Mouse (Mus musculus): ENCODE results near the gene Taz.
A peak's percentile ranks its signal among the peaks of the same experiment; 100 is the strongest.

The Taz gene

DNA sequence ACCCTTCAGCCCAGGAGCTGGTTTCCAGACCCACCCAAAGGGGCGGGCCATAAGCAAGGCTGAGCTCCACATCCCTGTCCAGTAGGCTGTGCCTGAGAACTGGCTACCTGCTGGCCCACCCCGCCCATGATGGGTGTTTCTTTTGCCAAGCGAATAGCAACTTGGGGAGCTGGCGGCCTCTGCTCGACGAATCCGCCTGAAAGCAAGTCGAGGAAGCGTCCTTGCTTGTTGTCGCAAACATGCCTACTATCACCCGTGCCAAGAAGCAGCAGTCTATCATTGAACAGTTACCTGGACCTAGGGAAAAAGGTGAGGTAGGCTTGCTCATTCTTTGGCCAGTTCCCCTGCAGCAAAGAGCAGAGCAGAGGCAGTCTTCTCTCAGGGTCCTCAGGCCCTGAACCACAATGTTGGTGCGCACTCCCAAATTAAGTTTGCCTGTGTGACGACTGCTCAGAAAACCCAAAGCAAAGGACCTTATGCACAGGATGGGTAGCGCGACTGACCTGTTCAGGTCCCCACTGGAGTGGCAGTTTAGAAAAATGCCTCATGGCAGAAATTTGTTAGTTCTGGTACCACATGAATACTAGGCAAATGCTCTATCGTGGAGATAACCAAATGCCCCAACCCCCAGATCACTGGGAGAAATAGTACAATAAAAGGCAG lies at the start of gene Taz, which contains the start of gene Dnase1l1:
Gene Taz (plus strand): TSS at position 181 of the 663 bp plus-strand sequence.
Gene Dnase1l1 (minus strand): TSS at position 606 of the 663 bp plus-strand sequence.
- DNase-seq (ENCODE audit: inconsistent age in 2 of 2, low spot score in 1 of 2) = peak; percentile 88 to 93

DNA sequence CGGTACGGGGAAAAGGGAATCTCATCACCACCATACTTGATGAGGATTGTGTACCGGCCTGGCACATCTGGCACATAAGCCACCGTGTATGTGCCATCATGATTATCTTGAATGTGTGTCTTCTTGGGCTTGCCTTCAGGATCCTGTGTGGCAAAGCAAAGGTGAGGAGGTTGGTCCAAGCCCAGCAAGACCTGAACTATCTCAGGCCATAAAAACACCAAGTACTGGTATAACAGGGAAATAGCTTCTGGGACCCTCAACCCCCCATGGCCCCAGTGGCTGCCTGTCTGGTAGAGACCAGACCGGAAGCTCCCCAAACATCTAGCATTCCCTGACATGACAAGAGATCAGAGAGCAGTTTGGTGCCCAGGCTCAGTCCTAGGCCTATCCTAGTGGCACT lies 48.5 kb upstream of the Taz start:
- no peak for DNase-seq (ENCODE audit: inconsistent age in 2 of 2, low spot score in 1 of 2)

- no peak for DNase-seq (ENCODE audit: inconsistent age in 2 of 2, low spot score in 1 of 2)
Observed at GRCm38 (mm10) chrX:74240332-74240731, 41.4 kb upstream of the Taz start.

- no peak for DNase-seq (ENCODE audit: inconsistent age in 2 of 2, low spot score in 1 of 2)
Observed at GRCm38 (mm10) chrX:74243396-74243795, 38.3 kb upstream of the Taz start.

DNA sequence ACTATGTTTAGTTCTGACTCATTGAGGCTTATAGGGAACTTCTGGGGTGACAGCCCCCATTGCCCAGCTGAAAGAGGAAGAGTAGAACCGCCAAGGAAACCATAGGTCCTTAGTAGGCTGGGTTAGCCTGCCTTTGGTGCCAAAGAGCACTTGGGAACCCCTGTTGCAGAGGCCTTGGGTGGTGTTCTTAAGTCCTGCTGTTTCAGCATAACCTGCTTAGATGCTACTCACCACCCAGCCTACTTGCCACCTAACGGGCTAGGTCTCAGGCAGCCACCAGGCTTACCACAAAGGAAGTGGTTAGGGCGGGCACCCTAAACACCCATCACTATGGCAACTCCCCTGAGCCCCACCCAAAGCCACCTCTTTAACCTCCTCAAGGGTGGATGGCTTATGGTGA lies 37.9 kb upstream of the Taz start:
- DNase-seq (ENCODE audit: inconsistent age in 2 of 2, low spot score in 1 of 2) = peak; percentile 13 to 46

DNA sequence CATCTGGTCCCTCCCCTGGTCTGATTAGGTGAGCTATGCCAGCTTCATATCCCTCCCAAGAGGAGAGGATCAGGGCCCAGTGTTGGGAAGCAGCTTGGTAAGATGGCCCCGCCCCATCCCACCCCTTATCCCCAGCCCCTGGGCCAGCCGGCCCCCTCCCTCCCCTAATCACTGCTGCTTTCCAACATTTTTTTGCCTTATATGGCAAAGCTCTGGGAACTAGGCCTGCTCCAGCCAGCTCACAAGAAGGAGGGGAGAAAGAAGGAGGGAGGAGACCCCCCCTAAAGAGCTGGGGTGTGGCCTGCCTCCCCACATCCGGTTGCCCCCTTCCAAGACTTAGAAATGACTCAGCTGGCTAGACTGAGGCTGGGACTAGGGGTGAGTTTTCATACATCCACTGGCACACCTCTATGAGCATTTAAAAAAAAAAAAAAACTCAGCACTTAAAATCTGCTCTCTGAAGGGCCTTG lies 37.1 kb upstream of the Taz start:
- DNase-seq (ENCODE audit: inconsistent age in 2 of 2, low spot score in 1 of 2) = peak; percentile 64 to 67

DNA sequence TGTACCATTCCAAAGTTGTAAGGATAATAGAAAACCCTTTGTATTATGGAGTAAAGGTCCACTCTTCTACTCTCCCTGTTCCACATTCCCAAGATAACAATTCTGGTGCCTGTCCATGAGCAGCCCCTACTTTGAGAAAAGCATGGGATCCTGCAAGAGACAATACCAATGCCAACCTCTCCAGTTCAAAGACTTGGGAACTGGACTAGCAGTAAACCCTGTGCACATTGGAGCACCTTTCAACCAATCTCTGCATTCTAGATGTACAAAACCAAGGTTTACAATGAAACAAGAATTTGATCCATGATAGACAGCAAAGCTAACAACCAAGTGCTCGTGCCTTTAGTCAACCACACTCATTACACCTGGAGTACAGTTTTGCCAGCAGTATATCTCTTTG lies 36.6 kb upstream of the Taz start:
- DNase-seq (ENCODE audit: inconsistent age in 2 of 2, low spot score in 1 of 2) = no peak

DNA sequence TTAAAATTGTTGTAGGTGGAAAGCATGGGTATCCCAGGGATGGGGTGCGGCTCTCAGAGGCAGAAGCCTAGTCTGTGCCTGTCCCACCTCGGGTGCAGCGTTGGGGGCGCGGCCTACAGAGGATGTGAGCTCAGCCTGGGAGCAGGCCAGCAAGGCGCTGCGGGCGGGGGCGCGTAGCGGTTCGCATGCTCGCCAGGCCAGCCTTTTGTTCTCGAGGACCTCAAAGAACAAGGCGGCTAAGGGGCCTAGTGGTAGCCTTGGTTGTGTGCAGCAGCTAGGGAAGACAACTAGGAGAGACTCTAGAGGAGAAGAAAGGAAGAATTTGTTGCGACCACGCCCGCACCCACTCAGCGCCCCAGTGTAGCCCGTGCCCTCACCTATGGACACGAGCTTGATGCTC lies 36.0 kb upstream of the Taz start:
- DNase-seq (ENCODE audit: inconsistent age in 2 of 2, low spot score in 1 of 2) = peak; percentile 79 to 87

DNA sequence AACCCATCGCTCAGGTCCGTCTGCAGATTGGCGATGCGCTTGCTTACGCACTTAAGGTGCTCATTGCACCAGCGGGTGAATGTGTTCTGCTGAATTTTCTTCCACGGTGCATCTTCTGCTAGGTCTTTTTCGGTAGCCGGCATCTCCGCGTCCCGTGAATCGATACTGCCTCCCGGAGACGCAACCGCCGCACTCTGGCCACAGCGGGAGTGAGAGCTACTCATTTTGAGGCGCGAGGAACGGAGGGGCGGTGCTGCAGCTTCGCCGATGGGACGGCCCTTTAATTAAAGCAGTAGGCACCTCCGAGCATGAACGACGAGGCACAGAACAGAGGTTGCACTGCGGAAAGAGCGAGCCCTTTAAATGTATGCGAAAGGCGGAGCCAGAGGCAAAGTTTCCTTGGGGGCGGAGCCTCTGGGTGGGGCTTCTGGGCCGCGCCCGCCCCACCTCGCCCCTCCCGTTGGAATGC lies 35.5 kb upstream of the Taz start:
- DNase-seq (ENCODE audit: inconsistent age in 2 of 2, low spot score in 1 of 2) = peak; percentile 89 to 95

DNA sequence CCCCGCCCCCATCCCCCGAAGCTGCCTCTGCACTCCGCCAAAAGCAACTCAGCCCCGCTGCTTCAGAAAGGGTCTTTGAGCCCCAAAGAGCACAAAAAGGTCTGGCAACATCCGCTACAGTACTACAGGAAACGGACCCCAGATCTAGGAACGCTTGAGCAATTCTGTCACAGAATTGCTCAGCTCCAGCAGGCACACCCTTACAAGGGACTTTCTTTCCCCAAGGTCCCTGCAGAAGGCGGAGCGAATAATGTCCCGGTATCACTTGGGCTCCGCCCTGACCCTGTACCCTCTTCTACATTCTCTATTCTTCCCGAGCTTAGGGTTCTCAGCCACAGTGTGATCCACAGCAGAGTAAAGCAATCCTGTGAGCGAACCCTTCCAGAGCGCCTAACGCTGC lies 35.0 kb upstream of the Taz start:
- DNase-seq (ENCODE audit: inconsistent age in 2 of 2, low spot score in 1 of 2) = peak in 1 of 2 experiments; percentile 51

GRCm38 (mm10) chrX:74248651-74249050 lies 33.1 kb upstream of the Taz start:
- peak; percentile 54 to 84 for DNase-seq (ENCODE audit: inconsistent age in 2 of 2, low spot score in 1 of 2)

DNA sequence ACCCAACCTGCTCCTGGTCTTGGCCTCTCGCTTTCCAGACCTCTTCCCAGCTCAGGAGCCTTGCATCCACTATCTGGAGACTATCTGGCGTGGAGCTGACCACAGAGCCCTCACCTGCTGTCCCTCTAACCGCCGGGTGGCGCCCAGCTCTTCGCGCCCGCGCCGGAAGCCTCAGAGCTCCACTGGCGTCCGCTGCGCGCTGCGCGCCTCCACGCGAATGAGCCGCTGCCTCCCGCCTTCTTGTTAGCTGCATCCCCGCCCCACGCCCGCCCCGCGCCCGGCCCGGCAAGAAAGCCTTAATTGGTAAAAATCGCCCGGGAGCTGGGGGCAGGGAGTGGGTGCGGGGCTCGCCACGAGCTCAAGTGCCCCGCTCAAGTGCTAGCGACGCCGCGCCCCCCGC lies 32.1 kb upstream of the Taz start, which contains the start of gene Flna:
Gene Flna (minus strand): TSS at position 206 of the 400 bp plus-strand sequence.
- DNase-seq (ENCODE audit: inconsistent age in 2 of 2, low spot score in 1 of 2) = peak; percentile 75 to 87

- DNase-seq (ENCODE audit: inconsistent age in 2 of 2, low spot score in 1 of 2) = peak; percentile 92 to 95
Observed at GRCm38 (mm10) chrX:74254153-74254887, 27.4 kb upstream of the Taz start, which contains the start of gene Emd. Gene Emd, plus strand, starts transcription at chrX:74254687.

DNA sequence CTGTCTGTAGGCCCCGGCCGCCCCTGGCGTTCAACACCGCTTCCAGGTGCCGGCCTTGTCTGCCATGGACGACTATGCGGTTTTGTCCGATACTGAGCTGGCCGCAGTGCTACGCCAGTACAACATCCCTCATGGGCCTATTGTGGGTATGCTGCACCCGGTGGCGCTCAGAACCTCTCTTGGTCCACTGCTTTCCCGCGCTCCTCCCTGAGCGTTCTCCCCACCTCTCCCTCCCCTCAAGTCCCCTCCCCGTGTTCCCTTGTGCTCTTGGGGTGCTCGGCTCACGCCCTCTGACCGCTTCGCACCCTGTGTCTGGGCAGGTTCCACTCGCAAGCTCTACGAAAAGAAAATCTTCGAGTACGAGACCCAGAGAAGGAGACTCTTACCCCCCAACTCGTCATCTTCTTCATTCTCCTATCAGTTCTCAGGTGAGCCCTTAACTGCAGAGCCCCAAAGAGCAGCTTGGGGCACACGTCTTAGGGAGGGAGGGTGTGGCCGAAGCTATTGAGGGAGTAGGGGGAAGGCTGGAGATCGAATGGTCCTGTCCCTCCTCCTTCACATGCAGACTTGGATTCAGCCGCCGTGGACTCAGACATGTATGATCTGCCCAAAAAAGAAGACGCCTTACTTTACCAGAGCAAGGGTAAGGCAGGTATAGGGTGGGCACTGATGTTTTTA lies 26.7 kb upstream of the Taz start:
- peak in 1 of 2 experiments; percentile 14 for DNase-seq (ENCODE audit: inconsistent age in 2 of 2, low spot score in 1 of 2)

- no peak for DNase-seq (ENCODE audit: inconsistent age in 2 of 2, low spot score in 1 of 2)
Observed at GRCm38 (mm10) chrX:74257746-74258145, 24.0 kb upstream of the Taz start.

GRCm38 (mm10) chrX:74269736-74270061 lies 12.0 kb upstream of the Taz start:
- no peak for DNase-seq (ENCODE audit: inconsistent age in 2 of 2, low spot score in 1 of 2)

GRCm38 (mm10) chrX:74270062-74270901 lies 11.4 kb upstream of the Taz start, which contains the start of gene Rpl10:
Gene Rpl10, plus strand, starts transcription at chrX:74270812.
- peak; percentile 94 to 96 for DNase-seq (ENCODE audit: inconsistent age in 2 of 2, low spot score in 1 of 2)

- DNase-seq (ENCODE audit: inconsistent age in 2 of 2, low spot score in 1 of 2) = peak; percentile 56 to 78
Observed at GRCm38 (mm10) chrX:74270902-74271551, 10.7 kb upstream of the Taz start.

- DNase-seq (ENCODE audit: inconsistent age in 2 of 2, low spot score in 1 of 2) = peak in 1 of 2 experiments; percentile 32
Observed at GRCm38 (mm10) chrX:74273422-74274322, 8.0 kb upstream of the Taz start.
